Mouse (Mus musculus): Measurements from ENCODE around the gene Strn. TPM values are rescaled to one million over a fixed set of nuclear protein-coding genes. Genes with fewer than 3 reads are reported as not detected.
"Not testable (repeated sequence)": the region's sequence is repeated elsewhere in the genome, so short reads cannot be mapped to it uniquely, and the experiment has no call there.

The Strn gene
- total RNA-seq, 2 experiments from 2014 or later = 13.0 to 19.7 TPM

DNA sequence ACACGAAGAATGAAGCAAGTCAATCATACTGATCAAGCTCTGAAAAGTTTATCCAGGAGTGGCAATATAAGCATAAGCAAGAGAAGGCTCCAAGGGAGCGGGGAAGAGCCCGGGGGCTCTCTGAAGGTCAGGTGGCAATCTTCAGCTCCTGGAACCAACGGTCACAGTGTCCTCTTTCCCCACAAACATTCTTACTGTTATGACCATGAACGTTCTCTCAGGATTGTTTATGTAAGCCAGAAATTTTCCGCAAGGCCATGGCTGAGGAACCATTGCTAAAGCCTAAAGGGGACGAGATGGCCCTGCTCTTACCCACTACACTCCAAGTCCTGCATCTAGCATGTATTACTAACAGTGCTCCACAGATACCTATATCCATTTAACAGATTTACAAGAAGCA is 15.3 kb downstream of the Strn start:
- ATAC-seq (replicated peaks; ENCODE audit: low FRiP score, poor library complexity, severe bottlenecking) = no peak

DNA sequence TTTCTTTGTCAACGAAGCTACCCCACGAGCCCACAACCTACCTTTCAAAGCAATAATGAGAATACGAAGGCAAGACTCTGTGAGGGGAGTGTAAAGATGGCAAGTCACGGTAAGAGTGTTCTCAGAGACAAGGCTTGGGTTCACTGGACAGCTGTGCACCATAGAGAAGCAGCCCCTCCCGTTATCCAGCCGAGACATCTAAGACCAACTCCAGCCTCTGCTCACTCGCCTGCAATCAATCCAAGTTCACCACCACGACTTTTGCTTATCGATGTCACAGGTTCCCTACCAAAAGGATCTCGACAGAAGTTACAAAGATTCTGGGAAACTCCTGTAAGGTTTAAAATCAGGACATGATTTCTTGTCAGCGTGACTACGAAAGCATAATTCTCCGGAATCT is 17.9 kb downstream of the Strn start:
- no peak for ATAC-seq (replicated peaks; ENCODE audit: low FRiP score, poor library complexity, severe bottlenecking)

DNA sequence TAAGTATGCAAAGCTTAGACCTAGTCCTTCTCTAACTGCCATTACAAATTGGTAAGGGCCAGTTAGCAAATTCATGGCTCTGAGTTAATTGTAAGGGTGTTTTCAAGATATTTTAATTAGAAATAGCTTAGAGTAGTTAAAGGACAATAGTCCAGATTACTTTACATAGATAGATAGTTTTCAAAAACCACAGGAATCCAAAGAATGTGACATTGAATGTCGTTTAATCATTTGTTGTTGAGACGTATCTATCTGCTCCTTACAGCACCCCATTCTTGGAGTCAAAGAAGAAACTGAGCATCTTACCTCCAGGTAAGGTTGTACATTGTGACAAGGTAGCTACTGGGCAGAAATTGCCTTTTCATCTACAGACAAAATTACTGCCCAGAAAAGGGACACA is 26.7 kb downstream of the Strn start:
- no peak for ATAC-seq (replicated peaks; ENCODE audit: low FRiP score, poor library complexity, severe bottlenecking)

DNA sequence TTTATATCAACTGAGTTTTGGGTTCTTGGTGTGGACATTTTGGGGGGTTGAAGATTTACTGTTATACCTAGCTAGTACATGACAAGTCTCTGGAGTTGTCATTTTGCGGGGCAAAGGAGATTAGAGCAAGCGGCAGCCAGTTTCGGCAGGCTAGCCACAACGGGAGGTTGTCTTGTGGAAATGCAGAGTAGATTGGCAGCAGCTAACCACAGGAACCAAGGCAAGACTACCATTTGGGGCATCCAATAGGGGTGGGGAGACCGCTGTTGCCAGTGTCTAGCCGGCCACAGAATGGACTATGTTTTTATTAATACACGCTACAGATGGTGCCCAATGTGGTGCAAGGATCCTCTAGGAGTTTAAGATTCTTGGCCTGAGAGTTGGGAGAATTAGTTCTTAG is 28.6 kb downstream of the Strn start:
- ATAC-seq (replicated peaks; ENCODE audit: low FRiP score, poor library complexity, severe bottlenecking) = no peak

DNA sequence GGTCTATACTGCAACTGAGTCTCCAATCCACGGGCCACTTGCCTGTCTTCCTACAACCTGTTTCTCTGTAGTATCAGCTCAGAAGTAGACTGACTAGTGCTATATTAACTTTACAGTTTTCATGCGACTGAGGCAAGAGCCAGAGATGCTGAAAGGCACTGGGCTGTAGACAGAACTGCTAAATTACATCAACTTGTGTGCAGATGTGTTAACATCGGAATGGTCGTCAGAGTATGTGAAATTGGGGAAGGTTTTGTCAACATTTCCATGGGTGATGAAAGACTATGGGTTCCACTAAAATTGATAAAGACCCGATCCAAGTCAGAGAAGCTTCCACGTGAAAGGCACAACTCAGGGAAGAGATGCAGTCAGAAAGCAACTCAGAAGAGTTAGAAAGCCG is 34.0 kb downstream of the Strn start:
- no peak for ATAC-seq (replicated peaks; ENCODE audit: low FRiP score, poor library complexity, severe bottlenecking)

DNA sequence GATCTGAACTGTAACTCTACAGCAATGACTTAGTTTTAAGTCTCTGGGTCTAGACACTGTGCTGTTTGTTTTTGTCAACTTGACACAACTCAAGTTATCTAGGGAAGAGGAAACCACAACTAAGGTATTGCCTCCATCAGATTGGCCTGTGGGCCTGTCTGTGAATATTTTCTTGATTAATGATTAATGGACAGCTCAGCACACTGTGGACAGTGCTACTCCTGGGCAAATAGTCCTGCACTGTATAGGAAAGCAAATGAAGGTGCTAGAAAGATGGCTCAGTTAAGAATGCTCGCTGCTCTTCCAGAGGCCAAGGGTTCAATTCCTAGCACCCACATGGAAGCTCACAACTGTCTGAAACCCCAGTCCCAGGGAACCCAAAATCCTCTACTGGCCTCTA is 38.0 kb downstream of the Strn start:
- no peak for ATAC-seq (replicated peaks; ENCODE audit: low FRiP score, poor library complexity, severe bottlenecking)

DNA sequence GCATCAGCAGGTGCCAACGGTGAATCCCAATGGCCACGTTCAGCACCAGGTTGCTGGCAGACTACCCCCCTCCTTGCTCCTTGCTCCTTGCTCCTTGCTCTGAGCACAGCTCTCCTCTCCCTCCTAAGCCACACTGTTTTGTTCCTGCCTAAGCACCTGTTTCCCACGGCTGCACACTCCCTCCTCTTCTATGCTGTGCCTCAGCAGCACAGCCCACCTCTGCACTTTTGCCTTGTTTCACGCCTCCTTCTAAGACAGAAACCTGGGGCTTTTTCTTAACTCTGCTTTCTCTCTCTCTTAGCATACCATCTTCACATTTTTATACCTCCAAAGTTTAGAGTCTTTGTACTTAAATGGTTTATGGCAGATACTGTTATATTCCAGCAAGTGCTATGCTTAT is 39.5 kb downstream of the Strn start:
- ATAC-seq (replicated peaks; ENCODE audit: low FRiP score, poor library complexity, severe bottlenecking) = no peak

DNA sequence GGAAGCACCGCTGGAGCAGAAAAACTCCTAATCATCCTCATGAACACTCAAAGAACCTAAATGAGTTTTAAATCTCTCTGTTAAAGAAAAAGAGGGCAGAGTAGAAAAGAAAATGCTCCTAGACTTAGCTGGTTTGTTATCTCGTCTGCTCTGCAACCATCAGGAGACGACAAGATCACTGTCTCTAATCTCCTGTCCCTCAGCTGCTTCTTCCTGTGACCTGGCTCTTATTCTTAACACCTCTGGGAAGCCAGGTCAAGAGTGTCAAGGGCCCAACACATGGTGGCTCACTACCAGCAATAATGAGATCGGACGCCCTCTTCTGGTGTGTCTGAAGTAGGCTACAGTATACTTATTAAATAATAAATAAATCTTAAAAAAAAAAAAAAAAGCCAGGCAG is 40.1 kb downstream of the Strn start:
- ATAC-seq (replicated peaks; ENCODE audit: low FRiP score, poor library complexity, severe bottlenecking) = no peak

DNA sequence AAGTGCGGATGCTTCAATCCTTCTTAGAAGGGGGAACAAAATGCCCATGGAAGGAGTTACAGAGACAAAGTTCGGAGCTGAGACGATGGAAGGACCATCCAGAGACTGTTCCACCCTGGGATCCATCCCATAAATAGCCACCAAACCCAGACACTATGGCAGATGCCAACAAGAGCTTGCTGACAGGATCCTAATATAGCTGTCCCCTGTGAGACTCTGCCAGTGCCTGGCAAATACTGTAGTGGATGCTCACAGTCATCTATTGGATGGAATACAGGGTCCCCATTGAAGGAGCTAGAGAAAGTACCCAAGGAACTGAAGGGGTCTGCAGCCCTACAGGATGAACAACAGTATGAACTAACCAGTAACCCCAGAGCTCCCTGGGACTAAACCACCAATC is 47.8 kb downstream of the Strn start:
- not testable (repeated sequence) for ATAC-seq (replicated peaks; ENCODE audit: low FRiP score, poor library complexity, severe bottlenecking)

DNA sequence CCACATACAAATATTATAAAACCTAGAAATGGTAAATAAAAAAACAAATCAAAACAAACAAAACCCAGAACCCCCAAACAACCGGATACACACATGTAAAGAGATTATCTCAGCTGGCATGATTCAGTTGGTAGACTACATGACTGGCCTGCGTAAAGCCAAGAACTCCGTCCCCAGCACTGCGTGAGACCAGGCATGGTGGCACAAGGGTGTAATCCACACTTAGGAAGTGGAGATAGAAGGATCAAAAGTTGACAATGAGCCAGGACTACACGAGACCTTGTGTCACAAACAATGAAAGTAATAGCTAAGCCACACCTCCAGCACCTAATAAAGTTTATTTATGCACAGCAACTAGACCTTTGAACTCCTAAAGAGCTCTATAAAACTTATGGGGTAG is 49.0 kb downstream of the Strn start:
- ATAC-seq (replicated peaks; ENCODE audit: low FRiP score, poor library complexity, severe bottlenecking) = no peak

DNA sequence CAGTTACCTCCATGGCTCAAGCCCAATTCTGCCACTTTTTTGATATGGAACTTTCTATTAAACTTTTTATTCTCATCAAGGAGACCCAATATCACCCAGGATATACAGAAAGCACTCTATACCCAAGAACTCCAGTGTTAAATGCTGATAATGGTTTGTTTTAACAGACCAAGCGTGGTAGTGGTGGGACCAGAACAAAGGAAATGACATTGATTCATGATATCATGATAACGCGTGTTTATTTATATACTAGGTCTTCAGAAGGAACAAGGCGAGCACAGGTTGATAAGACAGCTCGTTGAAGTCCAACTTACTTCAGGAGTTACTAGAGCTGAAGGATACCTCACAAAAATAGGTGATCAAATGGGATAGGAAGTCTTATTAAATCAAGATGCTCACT is 52.0 kb downstream of the Strn start:
- no peak for ATAC-seq (replicated peaks; ENCODE audit: low FRiP score, poor library complexity, severe bottlenecking)

DNA sequence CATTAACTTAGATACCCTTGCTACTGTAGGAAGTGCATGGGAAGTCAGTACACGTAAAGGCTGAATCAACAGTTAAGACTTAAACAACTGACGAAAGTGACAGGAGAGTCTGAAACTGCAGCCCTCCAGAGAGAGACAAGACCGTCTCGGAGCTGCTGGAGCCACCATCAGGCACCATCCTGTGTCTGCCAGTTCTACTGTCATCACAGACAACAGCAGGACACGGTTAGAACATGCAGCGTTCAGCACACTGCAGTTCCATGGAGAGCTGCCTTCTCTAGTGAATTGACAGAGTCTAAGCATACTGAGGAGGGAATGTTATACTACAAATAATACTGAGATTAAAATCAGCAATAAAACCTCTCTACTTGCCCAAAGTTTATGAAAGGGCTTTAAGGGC is 54.6 kb downstream of the Strn start:
- ATAC-seq (replicated peaks; ENCODE audit: low FRiP score, poor library complexity, severe bottlenecking) = no peak

DNA sequence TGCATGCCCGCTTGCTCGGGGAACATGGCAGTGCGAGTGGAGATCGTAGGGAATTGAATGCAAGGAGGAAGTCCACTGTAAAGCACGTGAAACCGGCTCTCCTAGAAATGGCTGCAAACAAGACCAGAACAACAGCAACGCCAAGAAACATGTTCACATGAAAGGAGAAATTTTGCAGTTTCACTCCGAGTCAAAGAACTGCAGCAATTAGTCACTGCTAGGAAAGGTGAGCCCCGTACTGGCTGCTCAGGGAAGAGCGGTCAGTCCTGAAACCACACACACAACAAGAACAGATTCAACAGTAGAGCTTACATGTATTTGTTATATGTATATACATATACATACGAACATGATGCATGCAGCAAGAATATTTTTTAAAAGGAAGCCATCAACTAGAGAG is 57.5 kb downstream of the Strn start:
- no peak for ATAC-seq (replicated peaks; ENCODE audit: low FRiP score, poor library complexity, severe bottlenecking)

DNA sequence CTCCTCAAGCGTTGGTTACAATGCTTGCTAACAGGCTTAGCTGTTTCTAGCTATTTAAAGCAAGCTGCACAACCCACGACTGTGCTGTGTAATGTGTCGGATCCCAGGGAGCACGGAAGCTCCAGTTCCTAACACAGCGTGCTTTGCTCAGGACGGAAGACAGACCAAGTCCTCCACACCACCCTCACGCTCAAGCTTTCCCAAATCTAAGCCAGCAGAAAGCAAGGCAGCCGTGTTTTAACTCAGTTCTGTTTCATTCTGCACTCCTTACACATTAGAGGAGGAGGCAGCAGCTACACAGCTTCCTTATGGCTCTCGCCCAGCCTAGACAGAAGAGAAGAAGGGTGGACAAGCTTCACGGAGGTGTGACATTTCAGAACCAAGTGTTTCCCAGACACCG is 60.2 kb downstream of the Strn start:
- ATAC-seq (replicated peaks; ENCODE audit: low FRiP score, poor library complexity, severe bottlenecking) = no peak

DNA sequence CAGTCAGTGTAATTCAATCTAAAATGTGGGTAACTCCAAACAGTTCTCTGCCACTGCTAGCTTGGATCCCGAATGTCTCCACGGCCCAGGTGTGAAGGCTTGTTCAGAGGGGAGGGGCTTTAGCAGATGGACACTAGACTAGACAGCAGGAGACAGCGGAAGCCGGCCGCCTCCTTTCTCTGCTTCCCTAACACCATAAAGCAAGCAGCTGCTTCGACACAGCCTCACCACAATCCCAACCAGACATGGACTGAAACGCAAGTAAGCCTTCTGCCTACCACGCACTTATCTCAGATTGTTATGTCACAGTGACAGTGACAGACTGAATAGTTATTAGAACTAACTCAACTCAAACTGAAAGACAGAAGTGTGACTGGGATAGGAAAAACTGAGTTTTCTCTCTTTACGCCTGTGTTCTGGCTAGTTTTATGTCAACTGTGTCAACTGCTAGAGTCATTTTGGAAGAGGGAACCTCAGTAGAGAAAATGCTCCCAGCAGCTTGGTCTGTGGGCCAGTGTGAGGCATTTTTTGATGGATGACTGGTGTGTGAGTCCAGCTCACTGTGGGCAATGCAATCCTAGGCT is 71.9 kb downstream of the Strn start:
- ATAC-seq (replicated peaks; ENCODE audit: low FRiP score, poor library complexity, severe bottlenecking) = no peak

DNA sequence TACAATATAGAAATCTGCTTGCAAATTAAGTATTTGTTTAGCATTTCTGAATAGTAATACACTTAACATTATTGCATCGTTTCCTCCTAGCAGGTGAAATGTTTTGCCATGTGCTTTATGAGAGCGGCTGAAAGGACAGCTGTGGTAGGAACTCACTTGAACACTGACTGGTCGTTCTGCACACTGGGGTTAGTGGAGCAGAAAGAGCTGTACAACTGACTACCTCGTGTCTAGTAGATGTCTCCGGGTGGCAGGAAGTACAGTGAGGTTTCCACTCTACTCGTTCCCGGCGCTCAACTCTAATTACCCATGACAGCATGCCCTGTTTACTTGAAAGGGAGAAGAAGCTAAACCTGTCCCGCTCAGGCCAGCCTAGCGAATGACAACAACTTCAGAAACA is 82.2 kb downstream of the Strn start:
- ATAC-seq (replicated peaks; ENCODE audit: low FRiP score, poor library complexity, severe bottlenecking) = no peak

DNA sequence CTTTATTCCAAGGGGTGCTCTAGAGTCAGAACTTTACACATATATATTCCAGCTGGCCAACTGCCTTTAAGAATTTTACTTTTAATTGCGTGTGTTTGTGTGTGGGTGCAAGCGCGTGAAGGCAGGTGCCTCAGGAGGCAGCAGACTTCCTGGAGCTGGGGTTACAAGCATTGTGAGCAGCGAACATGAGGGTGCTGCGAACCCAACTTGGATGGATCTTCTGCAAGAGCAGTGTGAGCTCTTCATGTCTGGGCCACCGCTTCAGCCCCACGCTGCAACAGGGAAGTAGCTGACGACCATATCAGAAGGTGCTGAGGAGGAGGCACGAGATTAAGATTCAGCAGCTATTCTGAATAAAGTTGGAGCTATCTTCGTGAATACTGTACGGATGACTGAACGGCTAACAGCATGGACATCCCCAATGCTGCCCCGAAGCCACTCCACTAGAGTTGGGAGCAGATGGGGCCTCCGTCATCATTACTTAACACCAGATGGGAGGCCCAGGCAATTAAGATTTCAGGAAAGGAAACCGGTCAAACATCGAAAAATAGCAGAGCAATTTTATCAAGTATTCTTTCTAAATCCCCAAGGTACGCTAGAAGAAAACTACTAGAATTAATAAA is 93.0 kb downstream of the Strn start:
- no peak for ATAC-seq (replicated peaks; ENCODE audit: low FRiP score, poor library complexity, severe bottlenecking)

DNA sequence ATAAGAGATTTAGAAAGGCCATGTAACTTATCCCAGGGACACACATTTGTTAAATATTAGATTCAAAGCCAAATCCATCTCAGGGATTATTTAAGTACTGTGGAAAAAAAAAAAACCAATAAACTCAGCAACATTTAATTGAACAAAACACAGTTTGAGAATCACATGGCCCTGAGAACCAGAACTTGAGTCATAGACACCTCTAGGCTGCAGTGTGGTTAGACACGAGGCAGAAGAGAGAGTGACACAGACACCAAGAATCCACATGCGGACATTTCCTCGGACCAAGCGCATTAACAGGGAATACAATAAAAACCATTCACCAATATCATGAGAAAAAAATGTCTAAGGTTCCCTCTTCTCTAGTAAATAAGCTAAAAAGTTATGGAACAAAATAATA is 94.7 kb downstream of the Strn start:
- ATAC-seq (replicated peaks; ENCODE audit: low FRiP score, poor library complexity, severe bottlenecking) = no peak

DNA sequence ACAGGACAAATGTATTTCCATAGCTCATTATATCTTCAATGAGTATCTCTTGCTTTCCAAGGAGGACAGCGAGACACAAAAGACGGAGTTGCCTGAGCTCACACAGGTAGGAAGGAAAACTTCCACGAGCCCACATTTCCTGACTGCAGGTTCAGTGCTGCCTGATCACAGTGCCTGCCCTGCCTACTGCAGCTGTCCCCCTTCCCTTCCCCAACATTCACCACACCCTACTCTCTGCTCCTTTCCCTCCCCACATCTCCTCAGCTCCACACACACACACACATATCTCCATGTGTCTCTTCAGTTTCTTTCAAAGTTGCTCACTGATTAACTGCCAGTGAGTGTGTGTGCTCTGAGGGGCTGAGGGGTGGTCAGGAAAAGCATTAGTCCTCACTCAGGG is 96.6 kb downstream of the Strn start:
- ATAC-seq (replicated peaks; ENCODE audit: low FRiP score, poor library complexity, severe bottlenecking) = no peak

DNA sequence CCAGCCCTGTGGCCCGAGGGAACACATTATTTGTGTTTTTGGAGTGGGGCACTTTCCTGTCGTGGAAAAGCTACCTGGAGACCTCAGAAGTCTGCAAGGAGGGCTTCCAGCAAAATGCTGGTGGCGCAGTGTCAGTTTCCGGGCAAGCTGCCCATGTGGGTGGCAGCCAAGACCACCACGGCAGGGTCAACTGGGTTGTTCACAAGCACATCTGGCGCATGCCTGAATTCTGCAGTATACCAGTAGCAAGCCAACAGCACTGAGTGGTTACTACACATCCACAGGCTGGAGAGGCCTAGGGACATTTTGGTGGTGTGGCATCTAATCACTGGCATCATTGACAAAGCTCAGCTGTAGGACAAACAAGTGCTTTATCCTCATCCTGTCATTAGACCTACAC is 97.9 kb downstream of the Strn start:
- no peak for ATAC-seq (replicated peaks; ENCODE audit: low FRiP score, poor library complexity, severe bottlenecking)

DNA sequence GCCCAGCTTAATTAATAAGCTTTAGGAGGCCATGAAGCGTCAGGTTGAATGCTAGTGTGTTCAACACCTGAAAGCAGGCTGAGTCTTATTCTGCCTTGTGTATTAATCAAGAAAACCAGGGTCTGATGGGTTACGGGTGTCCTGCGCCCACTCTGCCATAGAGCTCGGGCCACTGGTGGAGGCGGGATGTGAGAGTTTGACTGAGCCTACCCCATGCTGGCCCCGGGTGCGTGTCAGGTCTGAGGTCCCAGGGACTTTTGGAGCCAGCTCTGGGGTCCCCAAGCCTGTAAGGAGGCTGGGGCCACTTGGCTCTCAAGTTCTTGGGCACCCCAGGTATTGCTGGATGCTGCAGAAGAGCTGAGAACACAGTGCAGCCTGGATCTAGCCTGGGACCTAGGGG is 99.9 kb downstream of the Strn start:
- ATAC-seq (replicated peaks; ENCODE audit: low FRiP score, poor library complexity, severe bottlenecking) = no peak

DNA sequence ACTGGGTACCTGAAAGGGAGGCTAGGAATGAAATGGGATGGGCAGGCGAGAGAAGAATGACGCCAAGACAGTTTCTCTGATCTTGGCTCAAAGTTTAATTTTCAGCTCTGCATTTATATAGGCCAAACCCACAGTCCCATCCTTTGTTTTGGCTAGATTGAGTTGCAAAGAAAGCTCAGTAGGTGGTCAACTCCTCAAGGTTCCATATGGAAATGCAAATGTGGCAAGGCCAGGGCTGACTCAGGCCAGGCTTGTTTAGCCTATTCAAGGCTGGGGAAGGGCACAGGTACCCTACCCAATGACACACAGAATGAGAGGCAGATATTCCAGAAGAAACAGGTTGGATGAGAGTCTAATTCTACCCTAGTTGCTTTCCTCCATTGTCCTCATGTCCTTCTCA is 101.4 kb downstream of the Strn start:
- ATAC-seq (replicated peaks; ENCODE audit: low FRiP score, poor library complexity, severe bottlenecking) = no peak
